Mouse (Mus musculus): ENCODE measurements around the gene Elk1. TPM values are rescaled to one million over a fixed set of nuclear protein-coding genes. Genes with fewer than 3 reads are reported as not detected.

Elk1 gene
- polyA plus RNA-seq, 1 experiment from 2014 or later = 9.9 TPM

Other genes starting within 250 kb of the Elk1 start
- gene Usp11, start 246.7 kb downstream of the Elk1 start, polyA plus RNA-seq (2014; fragmentation: Nextera tagmentation; extraction: Ambion mirVana) = 69.5 and 74.3 TPM in 2 replicates
- gene Araf, start 152.8 kb downstream of the Elk1 start, polyA plus RNA-seq (2014; fragmentation: Nextera tagmentation; extraction: Ambion mirVana) = 97.1 and 104 TPM in 2 replicates
- gene Timp1, start 80.4 kb downstream of the Elk1 start, polyA plus RNA-seq (2014; fragmentation: Nextera tagmentation; extraction: Ambion mirVana) = 5.8 and 7.4 TPM in 2 replicates
- 11.5 and 12.6 TPM in 2 replicates for gene Syn1, start 29.6 kb downstream of the Elk1 start, polyA plus RNA-seq (2014; fragmentation: Nextera tagmentation; extraction: Ambion mirVana)
- 4.5 and 5.7 TPM in 2 replicates for gene Cfp, start 19.1 kb downstream of the Elk1 start, polyA plus RNA-seq (2014; fragmentation: Nextera tagmentation; extraction: Ambion mirVana)
- gene Uxt, start 11.4 kb upstream of the Elk1 start, polyA plus RNA-seq (2014; fragmentation: Nextera tagmentation; extraction: Ambion mirVana) = 56.2 and 62.6 TPM in 2 replicates
- gene Zfp182, start 111.7 kb upstream of the Elk1 start, polyA plus RNA-seq (2014; fragmentation: Nextera tagmentation; extraction: Ambion mirVana) = 6.7 and 7.8 TPM in 2 replicates
- not detected in 2 replicates for gene Spaca5, start 117.8 kb upstream of the Elk1 start, polyA plus RNA-seq (2014; fragmentation: Nextera tagmentation; extraction: Ambion mirVana)
- gene Zfp300, start 138.9 kb upstream of the Elk1 start, polyA plus RNA-seq (2014; fragmentation: Nextera tagmentation; extraction: Ambion mirVana) = 1.7 and 2.6 TPM in 2 replicates
- not detected in 2 replicates for gene Ssxa1, start 165.2 kb upstream of the Elk1 start, polyA plus RNA-seq (2014; fragmentation: Nextera tagmentation; extraction: Ambion mirVana)
- not detected in 2 replicates for gene Gm21876, start 225.0 kb upstream of the Elk1 start, polyA plus RNA-seq (2014; fragmentation: Nextera tagmentation; extraction: Ambion mirVana)

Data from forebrain, embryonic 11.5 days (tissue).